Mouse (Mus musculus) kidney, adult 8-10 months (tissue): ENCODE data around the gene Ank3.
A peak's percentile ranks its signal among the peaks of the same experiment; 100 is the strongest.

Experiments used
- DNase-seq, 2 experiments: peaks; one replicate each; pipeline ENCODE4 v3.0.0; 2022

The Ank3 gene

GRCm38 (mm10) chr10:69478831-69479230 lies 80.3 kb downstream of the Ank3 start:
- no peak for DNase-seq

GRCm38 (mm10) chr10:69485191-69485786 lies 86.7 kb downstream of the Ank3 start:
- DNase-seq, result no peak

GRCm38 (mm10) chr10:69490182-69490581 lies 91.6 kb downstream of the Ank3 start:
- no peak for DNase-seq

- DNase-seq, result no peak
Observed at GRCm38 (mm10) chr10:69491975-69492374, 93.4 kb downstream of the Ank3 start.

GRCm38 (mm10) chr10:69497382-69497781 lies 98.8 kb downstream of the Ank3 start:
- no peak for DNase-seq

- DNase-seq, result no peak
Observed at GRCm38 (mm10) chr10:69500171-69500860, 101.7 kb downstream of the Ank3 start.

- DNase-seq, result no peak
Observed at GRCm38 (mm10) chr10:69503791-69504190, 105.2 kb downstream of the Ank3 start.

GRCm38 (mm10) chr10:69507719-69508118 lies 109.1 kb downstream of the Ank3 start:
- no peak for DNase-seq

GRCm38 (mm10) chr10:69510392-69510791 lies 111.8 kb downstream of the Ank3 start:
- DNase-seq, result no peak

GRCm38 (mm10) chr10:69511234-69511633 lies 112.7 kb downstream of the Ank3 start:
- DNase-seq, result no peak

- no peak for DNase-seq
Observed at GRCm38 (mm10) chr10:69521977-69522376, 123.4 kb downstream of the Ank3 start.

GRCm38 (mm10) chr10:69523202-69523601 lies 124.6 kb downstream of the Ank3 start:
- no peak for DNase-seq

GRCm38 (mm10) chr10:69527318-69527717 lies 128.7 kb downstream of the Ank3 start:
- no peak for DNase-seq

GRCm38 (mm10) chr10:69528746-69529145 lies 130.2 kb downstream of the Ank3 start:
- DNase-seq, result no peak

GRCm38 (mm10) chr10:69530326-69530725 lies 131.8 kb downstream of the Ank3 start:
- DNase-seq, result no peak

GRCm38 (mm10) chr10:69531569-69531968 lies 133.0 kb downstream of the Ank3 start:
- DNase-seq, result no peak

- DNase-seq, result peak; percentile 54 to 69
Observed at GRCm38 (mm10) chr10:69532169-69532730, 133.7 kb downstream of the Ank3 start.

GRCm38 (mm10) chr10:69533505-69534388 lies 135.2 kb downstream of the Ank3 start:
- DNase-seq, result peak; percentile 59 to 72

GRCm38 (mm10) chr10:69534716-69535115 lies 136.1 kb downstream of the Ank3 start:
- no peak for DNase-seq

- peak in 1 of 2 experiments; percentile 63 for DNase-seq
Observed at GRCm38 (mm10) chr10:69535123-69535930, 136.8 kb downstream of the Ank3 start.

GRCm38 (mm10) chr10:69535931-69536200 lies 137.3 kb downstream of the Ank3 start:
- DNase-seq, result no peak

- no peak for DNase-seq
Observed at GRCm38 (mm10) chr10:69536372-69537075, 138.0 kb downstream of the Ank3 start.
